Mouse (Mus musculus) mature B cell (primary cell): ENCODE results near the gene Nalcn.
"Not testable (repeated sequence)": the region's sequence is repeated elsewhere in the genome, so short reads cannot be mapped to it uniquely, and the experiment has no call there.

Source experiments
- in situ Hi-C: fragments of 300-500 bp; cut with MboI; formaldehyde crosslinking; loops from 2 replicates; pipeline ENCODE4 v1.14.3; 2019

Nalcn gene

DNA sequence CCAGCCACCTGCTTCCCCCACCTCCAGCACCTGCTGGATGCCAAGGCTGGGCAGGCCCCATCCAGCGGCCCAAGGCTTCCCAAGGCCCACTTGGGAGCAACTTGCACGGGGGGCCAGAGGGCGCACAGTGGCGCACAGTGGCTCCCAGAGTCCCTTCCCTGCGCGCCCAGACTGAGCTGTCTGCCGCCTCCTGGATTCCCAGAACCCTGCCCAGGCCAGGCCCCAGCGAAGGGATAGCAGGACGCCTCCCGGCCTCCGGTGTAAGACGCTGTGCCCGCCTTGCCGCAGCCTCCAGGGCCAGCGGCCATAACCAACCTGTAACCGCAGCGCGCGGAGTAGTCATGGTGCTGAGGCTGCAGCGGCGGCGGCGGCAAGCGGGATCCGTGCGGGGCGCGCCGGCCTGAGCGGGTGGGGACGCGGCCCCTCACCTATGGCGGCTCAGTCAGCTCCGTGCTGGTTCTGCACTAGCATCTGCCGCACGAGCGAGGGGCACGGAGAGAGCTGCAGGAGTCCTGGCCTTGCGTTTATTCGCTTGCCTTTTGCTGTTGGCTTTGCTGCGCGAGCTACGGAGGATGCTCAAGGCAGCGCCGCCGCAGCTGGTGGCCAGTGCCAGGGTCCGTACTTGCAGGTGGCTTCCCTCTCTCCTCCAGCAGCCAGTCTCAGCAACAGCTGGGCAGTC is at the start of gene Nalcn:
TSS of gene Nalcn (minus strand) at position 644 of the 679 bp plus-strand sequence.
- in situ Hi-C loops = no loop called here

DNA sequence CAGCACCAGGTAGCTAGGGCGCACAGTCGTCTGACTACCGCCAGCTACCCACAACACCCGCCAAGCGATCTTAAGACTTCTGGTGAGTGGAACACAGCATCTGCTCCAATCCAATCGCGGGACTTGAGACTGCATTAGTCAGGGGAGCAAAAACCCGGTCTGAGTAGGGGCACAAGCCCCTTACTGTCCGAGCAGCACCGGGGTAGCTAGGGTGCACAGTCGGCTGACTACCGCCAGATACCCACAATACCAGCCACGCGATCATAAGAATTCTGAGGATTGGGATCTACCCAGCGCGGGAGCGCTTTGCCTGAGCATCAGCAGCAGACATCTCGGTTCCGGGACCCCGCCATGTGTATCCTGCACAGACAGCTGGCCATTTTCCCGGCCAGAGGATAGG is 44.1 kb upstream of the Nalcn start:
- in situ Hi-C loops = not testable (repeated sequence)

DNA sequence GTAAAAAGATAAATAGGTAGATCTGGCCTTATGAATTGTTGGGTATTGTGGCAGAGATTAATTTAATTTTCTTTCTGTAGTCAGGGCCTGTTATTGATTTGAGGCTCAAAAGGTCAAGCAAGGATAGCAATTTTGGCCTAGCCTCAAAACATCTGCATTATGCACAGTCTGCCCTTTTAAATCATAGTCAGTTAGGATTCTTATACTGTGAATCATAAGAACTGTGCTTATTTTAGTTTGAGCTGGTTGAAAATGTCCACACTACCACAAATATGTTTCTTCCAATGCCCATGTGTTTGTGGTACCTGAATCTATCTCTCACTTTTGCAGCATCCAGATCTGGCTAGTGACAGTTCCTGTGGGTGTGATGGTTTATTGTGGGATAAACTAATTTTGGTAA is 37.5 kb upstream of the Nalcn start:
- in situ Hi-C loops = no loop called here

DNA sequence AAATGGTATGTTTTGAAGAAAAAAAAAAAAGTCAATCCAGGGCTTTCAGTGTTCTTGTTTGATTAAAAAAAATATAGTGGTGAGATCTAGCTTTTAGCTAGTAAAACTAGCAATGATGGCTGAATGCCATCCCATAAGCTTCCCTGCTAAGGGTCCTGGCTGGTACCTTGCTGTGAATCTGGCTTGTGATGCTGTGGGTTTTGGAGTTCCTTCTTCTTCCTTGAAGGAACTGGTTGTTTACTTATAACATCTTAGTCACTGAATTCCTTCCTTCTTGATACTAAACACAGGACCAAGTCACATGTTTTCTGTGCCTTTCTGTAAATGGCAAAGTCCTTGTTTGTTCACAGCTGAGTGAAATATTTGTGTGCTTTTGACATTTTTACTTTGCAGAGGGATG is 36.3 kb upstream of the Nalcn start:
- in situ Hi-C loops = no loop called here

DNA sequence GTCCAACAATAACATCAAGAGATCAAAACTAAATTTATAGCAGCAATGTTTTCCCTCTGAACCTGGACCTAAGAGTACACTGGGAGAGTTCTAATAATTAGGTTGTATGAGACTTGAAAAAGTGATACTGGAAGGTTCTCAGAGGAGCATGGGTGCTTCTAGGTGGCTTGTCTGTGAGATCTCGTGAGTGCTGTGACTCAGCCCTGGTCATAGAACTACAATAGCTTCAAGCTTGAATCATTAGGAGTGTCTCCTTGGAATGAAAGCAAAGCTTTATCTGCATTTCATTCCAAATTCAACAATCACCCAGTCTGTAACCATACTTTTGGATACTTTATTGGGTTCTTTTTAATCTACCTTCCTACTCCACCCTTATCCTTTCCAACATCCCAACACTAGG is 35.4 kb upstream of the Nalcn start:
- in situ Hi-C loops = no loop called here

DNA sequence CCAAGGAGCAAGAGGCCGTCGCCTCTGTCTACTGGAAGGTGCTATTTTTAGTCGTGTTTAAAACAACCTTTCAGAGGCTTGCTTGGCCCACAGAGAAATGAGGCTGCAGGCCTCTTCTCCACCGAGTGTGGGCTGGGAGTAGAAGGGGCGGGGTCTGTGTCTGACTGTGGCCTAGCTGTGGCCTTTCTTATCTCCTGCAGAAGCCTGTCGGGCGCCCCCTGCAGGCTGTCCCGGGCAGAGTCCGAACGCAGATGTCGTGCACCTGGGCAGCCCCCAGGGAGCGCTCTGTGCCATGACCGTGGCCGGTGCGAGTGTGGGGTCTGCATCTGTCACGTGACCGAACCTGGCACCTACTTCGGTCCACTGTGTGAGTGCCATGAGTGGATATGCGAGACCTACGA is 34.1 kb upstream of the Nalcn start:
- in situ Hi-C loops = no loop called here

DNA sequence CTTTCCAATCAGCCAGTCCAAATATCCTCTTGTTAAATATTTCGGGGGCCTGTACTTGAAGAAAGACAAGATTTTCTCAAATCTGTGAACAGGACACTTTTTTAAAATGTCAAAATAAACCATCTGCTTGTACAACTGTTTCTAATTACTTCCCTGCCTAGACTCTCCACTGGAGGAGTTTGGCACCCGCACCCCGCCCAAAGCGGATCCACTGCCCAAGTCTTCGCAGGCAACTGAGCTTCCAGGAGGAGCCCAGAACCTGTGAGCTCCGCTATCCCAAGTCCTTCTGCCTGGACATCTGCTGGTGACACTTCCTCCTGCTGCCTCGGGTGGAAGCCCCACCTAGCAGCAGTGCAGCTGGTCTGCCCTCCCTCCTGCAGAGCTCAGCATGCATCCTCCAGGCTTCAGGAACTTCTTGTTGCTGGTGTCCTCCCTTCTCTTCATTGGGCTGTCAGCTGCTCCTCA is 33.0 kb upstream of the Nalcn start, which contains the start of gene Itgbl1:
TSS of gene Itgbl1 (plus strand) at position 51 of the 465 bp plus-strand sequence.
- in situ Hi-C loops = no loop called here

DNA sequence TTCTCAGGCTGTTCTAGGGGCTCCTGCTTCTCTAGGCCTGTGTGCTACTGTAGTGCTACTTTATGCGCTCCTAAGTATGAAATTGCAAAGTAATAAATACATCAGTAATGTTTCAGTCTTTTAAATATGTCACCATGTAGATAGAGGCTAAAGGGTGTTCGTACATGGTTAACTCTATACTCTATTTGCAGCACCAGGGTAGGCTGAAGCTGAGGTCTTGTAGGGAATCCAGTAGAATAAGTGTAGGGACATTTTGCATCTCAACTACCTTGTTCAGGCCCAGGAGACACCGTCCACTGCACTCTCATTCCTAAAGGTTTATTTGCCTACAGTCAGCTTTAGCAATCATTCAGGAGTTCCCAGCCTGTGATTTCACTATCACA is 227 bp upstream of the Nalcn start:
- in situ Hi-C loops = no loop called here

DNA sequence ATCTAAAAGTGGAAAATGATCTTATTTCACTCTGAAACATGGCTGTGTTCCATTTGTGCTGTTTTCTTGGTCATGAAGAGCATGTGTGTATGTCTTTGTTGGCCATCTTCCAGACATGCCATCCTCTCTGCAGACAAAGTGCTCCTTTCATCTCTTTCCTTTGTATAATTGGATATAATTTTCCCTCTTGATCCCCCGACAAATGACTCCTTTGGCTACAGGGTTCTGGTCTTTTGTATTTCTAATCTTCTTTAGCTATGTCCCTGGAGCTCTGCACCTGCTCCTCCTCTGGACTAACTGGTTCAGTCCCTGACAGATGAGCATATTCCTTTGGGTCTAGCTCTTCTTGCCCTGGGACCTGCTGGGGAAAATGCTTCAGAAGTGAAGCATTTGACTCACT is 4.0 kb downstream of the Nalcn start:
- in situ Hi-C loops = no loop called here

DNA sequence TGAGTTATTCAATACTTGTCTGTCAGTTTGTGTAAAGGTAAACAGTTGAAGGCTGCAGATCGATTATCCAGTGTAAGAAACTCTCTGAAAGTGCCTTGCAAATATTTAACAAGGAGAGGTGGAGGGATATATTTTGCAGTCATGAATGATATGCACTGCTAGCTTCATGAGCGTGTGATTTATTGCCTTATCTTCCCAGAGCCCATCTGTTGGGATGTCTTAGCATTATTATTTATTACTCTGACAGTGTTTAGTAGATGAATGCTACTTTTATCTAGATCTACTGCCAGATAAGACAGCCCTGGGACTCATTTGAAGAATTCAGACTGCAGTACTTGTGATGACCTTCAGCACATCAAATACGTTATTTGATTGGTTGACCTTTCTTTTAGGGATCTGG is 31.7 kb downstream of the Nalcn start:
- in situ Hi-C loops = no loop called here

DNA sequence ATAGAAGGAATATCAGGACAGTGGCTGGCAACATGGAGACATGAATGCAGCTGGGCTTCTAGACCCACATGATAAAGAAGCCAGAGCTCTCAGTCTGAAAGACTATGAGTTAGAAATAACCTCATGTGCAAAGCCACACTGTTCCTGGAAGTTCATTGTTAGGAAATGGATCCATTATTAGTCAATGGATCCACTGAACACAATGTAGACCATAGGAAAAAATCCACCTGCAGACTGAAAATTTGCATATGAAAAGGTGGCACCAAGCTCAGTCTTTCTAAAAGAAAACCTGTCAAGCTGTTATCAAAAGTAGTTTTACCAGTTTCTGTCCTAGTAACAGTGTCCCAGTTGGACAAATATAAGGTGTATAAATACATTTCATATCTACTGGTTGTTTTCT is 39.5 kb downstream of the Nalcn start:
- in situ Hi-C loops = no loop called here

DNA sequence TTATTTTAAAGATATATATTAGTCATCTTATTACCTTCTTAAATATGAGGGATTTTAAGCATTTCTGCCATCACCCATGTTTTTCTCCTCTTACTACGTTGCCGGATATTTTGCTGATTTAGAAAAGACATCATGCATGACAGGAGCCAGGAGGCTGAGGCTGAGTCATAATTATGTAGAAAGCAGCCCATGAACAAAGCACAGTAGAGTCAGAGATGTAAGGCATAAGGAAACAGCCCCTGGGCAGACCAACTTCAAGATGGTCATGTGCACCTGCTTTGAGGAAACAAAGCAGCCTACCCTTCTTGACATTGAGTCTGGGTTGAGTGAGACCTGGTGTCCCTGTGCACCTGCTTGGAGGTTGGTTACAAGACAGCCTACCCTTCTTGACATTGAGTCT is 44.5 kb downstream of the Nalcn start:
- in situ Hi-C loops = no loop called here

DNA sequence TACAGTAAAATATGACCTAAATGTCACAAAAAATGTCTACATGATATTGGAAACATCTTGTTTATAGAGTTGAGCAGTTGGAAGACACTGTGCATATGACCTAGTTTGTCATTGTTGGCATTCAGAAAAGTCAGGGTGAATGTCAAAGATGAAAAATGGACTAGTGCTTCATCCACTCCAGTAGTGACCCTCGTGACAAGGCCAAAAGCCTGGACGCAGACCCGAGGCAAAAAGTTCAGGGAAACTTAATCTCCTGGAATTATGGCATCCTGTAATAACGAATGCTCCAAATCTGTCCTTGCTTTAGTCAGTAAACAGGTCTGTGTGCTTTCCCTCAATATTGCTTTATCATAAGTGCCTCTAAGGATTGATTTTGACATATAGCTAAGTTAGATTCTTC is 51.6 kb downstream of the Nalcn start:
- in situ Hi-C loops = no loop called here

DNA sequence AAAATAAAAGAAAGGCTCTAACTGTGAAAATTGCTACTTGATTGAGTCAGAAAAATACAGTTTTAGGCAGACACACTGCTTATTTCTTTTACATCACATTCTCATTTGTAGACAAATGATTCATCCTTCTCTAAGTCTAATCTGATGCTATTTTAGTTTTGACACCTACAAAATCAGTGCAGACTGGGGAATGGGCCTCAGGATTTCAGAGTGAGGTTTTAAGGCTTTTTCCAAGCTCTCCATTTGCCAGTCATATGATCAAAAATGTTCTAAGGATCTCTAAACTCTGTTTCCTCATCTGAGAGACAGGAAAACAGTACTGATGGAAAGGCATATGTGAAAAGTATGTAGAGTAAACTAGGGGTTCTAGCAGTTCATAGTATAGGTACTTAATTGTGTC is 52.0 kb downstream of the Nalcn start:
- in situ Hi-C loops = no loop called here

DNA sequence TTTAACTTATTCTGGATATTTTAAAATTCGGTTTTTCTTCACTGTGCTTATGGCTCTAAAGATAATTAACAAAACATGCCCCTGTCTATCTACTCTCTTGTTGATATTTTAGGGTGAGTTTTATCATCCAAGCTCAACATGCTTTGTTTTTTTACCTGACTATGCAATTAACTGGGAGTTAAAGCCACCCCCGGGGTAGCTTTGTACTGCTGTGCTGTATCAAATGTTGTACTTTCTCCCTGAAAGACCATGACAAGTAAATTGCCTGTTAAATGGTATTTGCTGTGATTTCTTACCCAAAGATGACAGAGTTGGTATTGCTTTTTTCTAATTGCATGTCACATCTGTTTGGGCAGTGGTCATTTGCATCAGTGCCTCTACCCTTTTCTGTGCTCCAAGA is 60.3 kb downstream of the Nalcn start:
- in situ Hi-C loops = no loop called here

DNA sequence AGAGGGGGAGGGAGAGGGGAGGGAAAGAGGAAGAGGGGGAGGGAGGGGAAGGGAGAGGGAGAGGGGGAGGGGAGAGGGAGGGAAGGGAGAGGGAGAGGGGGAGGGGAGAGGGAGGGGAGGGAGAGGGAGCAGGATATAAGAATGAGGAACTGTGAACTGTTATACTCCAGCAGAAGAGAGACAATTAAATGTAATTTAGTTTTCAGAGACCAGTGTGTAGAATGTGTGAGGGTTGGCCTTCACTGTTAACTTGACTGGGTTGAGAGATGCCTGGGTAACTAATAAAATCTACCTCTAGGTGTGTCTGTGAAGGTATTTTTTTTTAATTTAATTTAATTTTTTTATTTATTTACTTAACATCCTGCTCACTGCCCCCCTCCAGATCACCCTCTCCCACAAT is 71.4 kb downstream of the Nalcn start:
- in situ Hi-C loops = no loop called here

DNA sequence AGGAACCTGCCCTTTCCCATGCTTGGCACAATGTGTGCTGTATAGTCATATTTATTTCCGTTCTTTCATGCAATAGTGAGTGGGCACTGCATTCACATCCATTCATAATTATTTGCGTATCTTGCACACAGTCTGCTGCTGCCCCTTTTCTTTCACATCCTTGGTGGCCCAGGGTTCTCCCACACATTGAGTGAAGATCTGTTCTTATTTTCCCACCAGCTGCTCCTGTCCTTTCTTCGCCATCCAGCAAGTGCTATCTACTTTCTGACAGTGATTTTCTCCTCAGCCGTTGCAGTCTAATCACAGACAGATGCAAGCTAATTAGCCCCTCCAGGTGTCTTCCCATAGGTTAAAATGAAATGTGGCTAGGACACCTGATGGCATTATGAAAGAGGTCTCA is 72.0 kb downstream of the Nalcn start:
- in situ Hi-C loops = no loop called here

DNA sequence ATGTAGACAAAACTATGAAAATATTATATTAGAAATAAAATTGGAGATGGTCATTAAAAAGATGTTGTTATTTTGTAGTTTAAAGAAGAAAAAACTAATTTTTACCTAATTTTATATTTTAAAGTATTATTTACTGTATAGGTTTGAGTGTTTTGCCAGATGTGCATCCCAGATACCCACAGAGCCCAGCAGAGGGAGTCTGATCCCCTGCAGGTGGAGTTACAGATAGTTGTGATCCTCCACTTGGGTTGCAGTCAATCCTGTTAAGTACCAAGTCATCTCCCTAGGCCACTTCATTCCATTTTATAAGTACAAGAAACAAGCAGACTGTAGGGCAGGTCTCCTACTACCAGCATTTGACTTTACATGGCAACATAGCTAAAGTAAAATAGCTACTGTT is 84.6 kb downstream of the Nalcn start:
- in situ Hi-C loops = no loop called here

DNA sequence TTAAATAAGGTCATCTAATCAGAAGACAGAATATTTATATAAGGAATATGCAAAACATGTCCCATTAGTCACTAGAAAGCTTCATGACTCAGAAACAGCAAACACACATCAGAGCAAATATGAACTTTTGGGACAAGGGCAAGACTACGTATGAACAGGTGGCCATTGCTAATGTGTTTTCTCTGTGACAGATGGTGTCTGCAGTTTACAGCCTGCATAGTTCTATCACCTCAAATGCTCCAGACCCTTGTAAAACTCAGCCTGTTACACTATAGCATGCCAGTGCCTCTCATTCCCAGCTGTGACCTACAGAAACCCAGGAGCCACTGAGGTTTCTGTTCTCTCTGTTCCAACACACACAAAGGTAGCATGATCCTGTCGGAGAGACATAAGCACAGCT is 91.3 kb downstream of the Nalcn start:
- in situ Hi-C loops = no loop called here

DNA sequence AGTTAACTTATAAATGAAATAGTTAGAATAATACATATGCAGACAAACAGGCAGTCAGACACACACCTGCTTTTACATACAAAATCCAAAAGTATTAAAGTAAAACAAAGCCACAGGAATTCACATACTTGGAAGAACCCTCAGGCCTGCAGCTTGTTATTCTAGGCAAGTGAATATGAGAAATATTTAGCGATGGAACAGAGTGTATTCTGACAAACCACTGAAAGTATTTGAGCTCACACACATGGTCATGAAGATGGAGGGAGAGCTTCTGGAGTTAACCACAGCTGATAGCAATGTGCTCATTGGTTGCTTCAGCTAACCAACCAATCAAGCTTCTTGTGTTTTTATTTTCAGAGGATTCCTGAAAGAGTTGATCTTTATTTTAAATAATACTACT is 93.9 kb downstream of the Nalcn start:
- in situ Hi-C loops = no loop called here

DNA sequence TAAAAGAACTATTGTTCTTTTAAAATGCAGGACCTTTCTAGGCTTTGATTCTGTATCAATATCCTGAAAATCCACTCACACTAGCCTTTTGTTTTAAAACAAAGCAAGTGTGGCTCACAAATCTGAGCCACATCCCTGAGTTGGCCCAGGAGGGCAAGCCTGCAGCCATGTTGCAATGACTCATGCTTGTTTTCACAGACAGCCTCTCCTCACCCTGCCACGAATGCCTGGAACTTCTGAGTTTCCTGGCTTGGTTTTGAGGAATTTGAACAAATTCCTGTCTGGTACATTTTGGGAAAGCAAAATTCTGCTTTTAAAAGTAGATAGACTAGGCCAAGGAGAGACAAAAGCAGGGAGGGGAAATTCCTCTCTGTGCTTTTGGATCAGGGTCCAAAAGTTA is 95.7 kb downstream of the Nalcn start:
- in situ Hi-C loops = no loop called here

DNA sequence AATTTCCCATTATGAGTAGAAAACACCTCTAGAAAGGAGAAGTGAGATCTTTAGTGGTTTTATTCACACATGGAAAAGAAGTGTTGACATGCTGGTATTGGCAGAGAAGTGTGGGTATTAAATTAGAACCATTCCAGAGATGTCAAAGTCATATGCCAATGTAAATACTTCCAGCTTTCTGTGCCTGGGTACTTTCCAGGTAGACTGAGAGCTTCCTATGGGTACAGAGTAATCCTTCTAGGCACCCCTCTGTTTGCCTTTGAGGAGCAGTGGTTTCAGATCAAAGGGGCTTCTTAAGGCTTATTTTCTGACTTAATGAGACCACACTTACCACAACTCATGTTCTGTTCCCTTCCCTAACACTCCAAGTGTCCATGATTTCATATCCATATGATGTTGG is 97.8 kb downstream of the Nalcn start:
- in situ Hi-C loops = no loop called here

DNA sequence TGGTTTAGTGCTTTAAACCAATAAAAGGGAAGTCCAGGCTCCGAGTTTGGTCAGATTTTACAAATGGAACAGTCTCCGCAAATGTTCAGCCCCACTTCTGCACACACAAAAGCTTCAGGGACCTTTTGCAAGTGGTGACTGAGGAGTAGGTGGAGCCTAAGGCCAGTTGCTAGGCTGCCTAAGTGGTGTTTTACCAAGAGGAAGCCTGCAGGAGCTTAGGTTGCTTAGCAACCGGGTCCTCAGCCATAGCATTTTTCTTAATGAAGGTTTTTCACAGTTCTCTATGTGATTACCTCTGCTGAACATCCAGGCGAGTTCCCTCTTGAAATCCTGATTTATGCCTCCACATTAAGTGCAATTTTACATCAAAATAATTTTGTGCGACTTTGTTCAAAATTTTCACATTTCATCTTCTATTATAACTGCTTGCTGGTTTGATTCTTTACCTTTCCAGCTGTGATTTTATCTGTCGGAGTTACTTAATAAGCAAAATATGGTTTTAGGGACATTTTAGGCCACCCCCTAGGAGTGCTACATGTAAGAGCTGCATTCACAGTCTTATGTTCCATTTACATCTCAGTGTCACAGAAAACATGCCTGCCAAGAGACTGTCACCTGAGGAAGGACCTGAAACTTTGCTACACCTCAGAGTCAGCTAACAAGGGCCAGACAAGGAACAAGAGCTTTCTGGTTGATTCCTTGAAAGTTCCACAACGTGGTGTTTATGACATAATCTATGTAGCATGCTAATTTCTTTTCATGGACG is 113.4 kb downstream of the Nalcn start:
- in situ Hi-C loops = no loop called here

DNA sequence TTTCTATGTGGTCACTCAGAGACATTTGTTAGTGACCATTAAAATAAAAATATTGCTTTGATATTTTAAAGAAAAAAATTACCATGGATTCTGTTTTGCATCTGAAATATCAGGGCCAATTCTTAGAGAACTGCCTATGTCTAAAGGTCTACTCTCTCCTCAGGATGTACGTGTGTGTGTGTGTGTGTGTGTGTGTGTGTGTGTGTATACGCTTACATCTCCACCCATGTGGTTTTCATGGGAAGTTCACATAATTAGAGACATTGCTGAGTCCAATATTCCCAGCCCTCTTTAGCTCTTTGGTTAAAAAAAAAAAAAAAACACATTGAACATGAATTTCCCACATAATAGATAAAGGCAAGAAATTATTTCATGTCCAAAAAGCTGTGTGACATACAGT is 114.0 kb downstream of the Nalcn start:
- in situ Hi-C loops = no loop called here
